Mouse (Mus musculus) erythroblast, embryonic 14.5 days (primary cell): ENCODE measurements around the gene C130032M10Rik. TPM values are rescaled to one million over a fixed set of nuclear protein-coding genes. Genes with fewer than 3 reads are reported as not detected.

Source experiments
- H3K27me3 ChIP-seq: 2 replicates; pipeline ENCODE4 v1.6.1; 2012; ENCODE audit warnings: inconsistent platforms; ENCODE audit not compliant: control insufficient read depth
- H3K36me3 ChIP-seq: 2 replicates; pipeline ENCODE4 v1.6.1; 2012; ENCODE audit warnings: mild to moderate bottlenecking, inconsistent platforms; ENCODE audit not compliant: control insufficient read depth
- H3K4me1 ChIP-seq: 2 replicates; pipeline ENCODE4 v1.6.1; 2012; ENCODE audit warnings: inconsistent platforms; ENCODE audit not compliant: control insufficient read depth
- H3K4me3 ChIP-seq: replicated peaks from 2 replicates; pipeline ENCODE3; 2012; ENCODE audit warnings: moderate library complexity, mild to moderate bottlenecking, inconsistent platforms
- H3K9me3 ChIP-seq: 2 replicates; pipeline ENCODE4 v1.6.1; 2012; ENCODE audit warnings: low read length, inconsistent platforms, mixed read lengths; ENCODE audit not compliant: control insufficient read depth
- GATA1 ChIP-seq: IDR thresholded peaks from 2 replicates; pipeline ENCODE4 v1.6.1; 2012; ENCODE audit warnings: low read length, inconsistent platforms, mixed read lengths
- TAL1 ChIP-seq: IDR thresholded peaks from 3 replicates; pipeline ENCODE4 v1.6.1; 2012; ENCODE audit warnings: low read length, inconsistent platforms, mixed read lengths
- polyA plus RNA-seq: library from polyadenylated mRNA; stranded (reverse); fragments of >175 nt; gene quantifications from 2 replicates; pipeline ENCODE4 v1.2.3, GENCODE M21; 2012

Gene C130032M10Rik
- polyA plus RNA-seq, 1 experiment, result not detected

- H3K27me3 ChIP-seq, result peaks cover 8% of the 10 kb centered on the region
- H3K4me3 ChIP-seq, result no peak overlapping the region
Observed at GRCm38 (mm10) chr9:114526581-114526980, 11.1 kb downstream of the C130032M10Rik start.

DNA sequence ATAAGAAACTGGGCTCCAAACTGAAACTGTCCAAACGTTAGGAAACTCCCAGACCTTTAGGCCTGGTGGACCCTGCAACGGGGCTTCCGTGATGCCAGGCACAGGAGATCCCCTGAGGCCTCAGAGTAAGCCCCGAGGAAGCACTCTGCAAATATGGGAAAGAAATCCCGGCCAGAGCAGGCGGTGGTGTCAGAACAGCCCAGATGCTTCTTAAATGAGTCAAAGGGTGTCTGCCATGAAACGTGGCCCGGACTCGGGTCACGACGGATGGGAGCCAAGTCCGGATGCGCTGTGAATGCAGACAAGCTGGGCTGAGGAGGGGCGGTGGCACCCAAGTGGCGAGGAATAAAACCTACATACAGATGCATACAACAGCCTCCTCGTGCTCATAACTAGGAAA is 11.6 kb downstream of the C130032M10Rik start:
- no peaks in the 10 kb centered on the region for H3K9me3 ChIP-seq
- no peaks in the 10 kb centered on the region; the same call in 1 of the 2 replicates for H3K36me3 ChIP-seq
- peaks cover 4% of the 10 kb centered on the region; the same call in 1 of the 2 replicates for H3K4me1 ChIP-seq
- no peak for TF ChIP-seq TAL1
- TF ChIP-seq GATA1, result no peak
- H3K4me3 ChIP-seq, result no peak overlapping the region
- H3K27me3 ChIP-seq, result peaks cover 8% of the 10 kb centered on the region

More at GRCm38 (mm10) chr9:114526581-114526980, 11.1 kb downstream of the C130032M10Rik start:
- TF ChIP-seq TAL1 (no peak), GATA1 (no peak)
- Histone ChIP-seq H3K36me3 (no peaks in the 10 kb centered on the region; the same call in 1 of the 2 replicates), H3K4me1 (peaks cover 4% of the 10 kb centered on the region; the same call in 1 of the 2 replicates), H3K9me3 (no peaks in the 10 kb centered on the region)

DNA sequence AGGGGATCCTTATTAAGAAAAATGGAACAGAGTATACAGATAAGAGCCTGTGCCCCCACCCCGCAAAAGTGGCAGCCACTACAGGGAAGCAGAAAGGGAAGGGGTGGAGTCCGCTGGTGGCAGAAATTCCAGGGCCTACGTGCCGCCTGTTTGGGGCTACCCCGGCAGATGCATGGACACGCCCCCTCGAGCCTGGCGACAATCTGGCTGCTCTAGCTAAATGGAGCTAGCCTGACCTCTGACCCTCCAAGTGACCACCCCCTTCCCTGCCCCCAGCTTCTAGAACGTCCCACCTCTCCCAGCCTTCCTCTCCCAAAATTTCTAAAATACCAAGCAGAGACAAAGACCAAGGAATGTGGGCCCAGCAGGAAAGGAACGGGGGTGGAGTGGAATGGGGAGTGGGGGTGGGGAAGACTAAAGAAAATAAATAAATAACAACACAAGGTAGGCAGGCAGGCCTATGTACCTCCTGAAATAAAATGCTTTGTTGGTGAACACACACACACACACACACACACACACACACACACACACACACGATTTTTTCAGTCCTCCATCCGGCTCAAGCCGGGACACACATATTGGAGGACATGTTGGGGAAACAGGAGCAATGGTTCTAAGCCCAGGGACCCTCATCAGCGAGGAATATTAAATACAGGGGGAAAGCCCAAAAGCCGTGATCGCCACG is 12.6 kb downstream of the C130032M10Rik start:
- H3K36me3 ChIP-seq, result no peaks in the 10 kb centered on the region; the same call in 1 of the 2 replicates
- H3K9me3 ChIP-seq, result no peaks in the 10 kb centered on the region
- H3K4me1 ChIP-seq, result peaks cover 4% of the 10 kb centered on the region; the same call in 1 of the 2 replicates
- TF ChIP-seq GATA1, result no peak
- TF ChIP-seq TAL1, result no peak
- H3K27me3 ChIP-seq, result peaks cover 8% of the 10 kb centered on the region
- no peak overlapping the region for H3K4me3 ChIP-seq

DNA sequence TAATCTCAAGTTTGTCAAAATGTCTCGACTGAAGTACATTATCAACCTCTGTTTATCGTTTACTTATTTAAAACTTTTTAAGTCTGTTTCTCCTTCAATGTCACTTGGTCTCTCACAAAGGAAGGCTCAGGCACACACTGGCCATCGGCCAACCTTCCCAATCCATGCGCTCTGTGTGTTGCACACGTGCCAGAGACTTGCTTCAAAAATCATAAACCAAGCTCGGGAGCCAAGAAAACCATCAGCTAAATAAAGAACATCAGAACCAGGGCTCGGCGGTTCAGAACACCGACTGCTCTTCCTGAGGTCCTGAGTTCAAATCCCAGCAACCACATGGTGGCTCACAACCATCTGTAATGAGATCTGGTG is 13.2 kb downstream of the C130032M10Rik start:
- Histone ChIP-seq H3K4me1 (peaks cover 4% of the 10 kb centered on the region; the same call in 1 of the 2 replicates), H3K9me3 (no peaks in the 10 kb centered on the region), H3K27me3 (peaks cover 8% of the 10 kb centered on the region), H3K36me3 (no peaks in the 10 kb centered on the region; the same call in 1 of the 2 replicates), H3K4me3 (no peak overlapping the region)
- TF ChIP-seq TAL1 (no peak), GATA1 (no peak)

GRCm38 (mm10) chr9:114531276-114531675 is 15.8 kb downstream of the C130032M10Rik start:
- no peaks in the 10 kb centered on the region for H3K36me3 ChIP-seq
- no peak overlapping the region for H3K4me3 ChIP-seq
- H3K9me3 ChIP-seq, result no peaks in the 10 kb centered on the region
- TF ChIP-seq TAL1, result no peak
- TF ChIP-seq GATA1, result no peak
- H3K27me3 ChIP-seq, result peaks cover 8% of the 10 kb centered on the region
- peaks cover 4% of the 10 kb centered on the region; the same call in 1 of the 2 replicates for H3K4me1 ChIP-seq

DNA sequence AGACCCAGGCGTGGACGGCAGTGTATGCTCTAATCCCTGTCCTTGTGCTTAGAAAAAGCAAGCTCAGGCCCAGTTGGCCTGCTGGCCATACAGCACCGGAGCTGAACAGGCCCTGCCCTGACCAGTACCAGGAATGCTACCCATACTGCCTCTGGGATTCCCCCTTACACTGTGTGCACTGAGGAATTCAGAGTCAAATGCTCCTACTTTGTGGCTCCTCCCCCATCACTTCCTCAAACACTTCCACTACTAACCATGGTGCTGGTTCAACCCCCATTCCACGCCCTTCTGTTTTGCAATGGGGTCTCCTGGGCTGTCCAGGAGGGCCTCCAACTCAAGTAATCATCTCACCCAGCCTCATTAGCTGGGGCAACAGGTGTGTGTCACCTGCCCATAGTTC is 18.4 kb downstream of the C130032M10Rik start:
- H3K4me1 ChIP-seq, result no peaks in the 10 kb centered on the region
- no peaks in the 10 kb centered on the region for H3K27me3 ChIP-seq
- no peak for TF ChIP-seq GATA1
- TF ChIP-seq TAL1, result no peak
- no peaks in the 10 kb centered on the region for H3K36me3 ChIP-seq
- H3K9me3 ChIP-seq, result no peaks in the 10 kb centered on the region
- no peak overlapping the region for H3K4me3 ChIP-seq

DNA sequence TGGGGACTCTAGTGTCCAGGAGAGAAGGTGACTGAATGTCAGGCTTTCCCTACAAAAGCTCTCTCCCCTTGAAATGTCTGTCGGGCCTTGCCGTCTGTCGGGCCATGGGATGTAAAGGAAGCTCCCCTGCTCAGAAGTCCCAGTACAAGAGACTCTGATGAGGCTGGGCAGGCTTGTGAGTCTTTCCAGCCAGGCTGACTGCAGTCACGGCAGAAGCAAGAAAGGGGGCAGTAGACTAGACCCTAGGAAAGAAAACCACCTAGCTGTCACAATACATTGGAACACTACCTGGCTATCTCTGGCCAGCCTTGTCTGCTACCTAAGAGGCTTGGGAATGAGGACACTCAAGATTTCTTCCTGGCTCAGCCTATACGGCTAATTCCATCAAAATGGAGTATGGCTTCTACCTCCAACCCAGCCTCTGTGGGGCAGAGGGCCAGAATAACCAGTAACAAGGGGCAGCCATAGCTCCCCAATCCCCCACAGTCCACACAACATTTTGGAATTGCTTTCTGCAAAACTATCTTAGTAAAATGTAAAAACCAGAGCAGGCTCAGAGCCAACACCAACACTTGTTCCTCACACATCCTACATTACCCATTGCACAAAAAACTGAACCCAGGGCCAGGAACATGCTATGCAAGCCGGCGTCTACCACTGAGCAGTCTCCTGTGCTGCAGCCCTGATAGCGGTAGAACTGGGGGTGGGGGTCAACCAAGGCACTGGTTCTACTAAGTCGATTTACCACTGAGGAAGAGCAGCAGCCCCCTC is 19.4 kb downstream of the C130032M10Rik start:
- Histone ChIP-seq H3K27me3 (no peaks in the 10 kb centered on the region), H3K4me3 (no peak overlapping the region), H3K4me1 (no peaks in the 10 kb centered on the region), H3K9me3 (no peaks in the 10 kb centered on the region), H3K36me3 (no peaks in the 10 kb centered on the region)
- TF ChIP-seq TAL1 (no peak), GATA1 (no peak)

GRCm38 (mm10) chr9:114536628-114537027 is 21.1 kb downstream of the C130032M10Rik start:
- Histone ChIP-seq H3K4me3 (no peak overlapping the region), H3K36me3 (no peaks in the 10 kb centered on the region), H3K4me1 (no peaks in the 10 kb centered on the region; the same call in 1 of the 2 replicates), H3K27me3 (no peaks in the 10 kb centered on the region), H3K9me3 (no peaks in the 10 kb centered on the region)
- no peak for TF ChIP-seq TAL1
- TF ChIP-seq GATA1, result no peak

DNA sequence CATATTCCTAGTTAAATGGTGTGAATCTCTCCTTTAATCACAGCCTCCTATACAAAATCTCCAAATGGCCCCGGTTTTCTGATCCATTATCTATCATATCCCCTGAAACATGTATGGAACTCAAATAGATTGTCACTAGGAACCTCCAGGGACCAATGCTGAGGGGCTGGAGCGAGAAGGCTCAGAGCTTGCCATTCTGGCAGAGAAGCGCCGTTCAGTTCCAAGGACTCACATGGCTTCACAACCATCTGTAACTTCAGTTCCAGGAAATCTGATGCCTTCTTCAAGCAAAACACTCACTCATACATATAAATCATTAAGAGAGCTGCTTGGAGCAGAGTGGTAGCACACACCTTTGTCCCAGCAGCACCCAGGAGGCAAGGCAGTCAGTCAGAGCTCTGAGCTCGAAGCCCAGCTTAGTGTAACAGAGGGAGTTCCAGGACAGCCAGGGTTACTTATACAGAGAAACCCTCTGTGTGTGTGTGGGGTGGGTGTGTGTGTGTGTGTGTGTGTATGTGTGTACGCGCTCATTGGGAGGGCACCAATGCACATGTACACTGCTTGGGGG is 23.6 kb downstream of the C130032M10Rik start:
- no peaks in the 10 kb centered on the region for H3K36me3 ChIP-seq
- no peak for TF ChIP-seq GATA1
- TF ChIP-seq TAL1, result no peak
- no peak overlapping the region for H3K4me3 ChIP-seq
- no peaks in the 10 kb centered on the region for H3K9me3 ChIP-seq
- H3K4me1 ChIP-seq, result no peaks in the 10 kb centered on the region; the same call in 1 of the 2 replicates
- no peaks in the 10 kb centered on the region for H3K27me3 ChIP-seq
